Mouse (Mus musculus) ES-Bruce4 (cell line): ENCODE results near the gene Gal.

Experiments
- CTCF ChIP-seq: IDR thresholded peaks from one replicate; pipeline ENCODE4 v1.8.1; 2011; ENCODE audit warnings: low read depth, low read length
- EP300 ChIP-seq: IDR thresholded peaks from 2 replicates; pipeline ENCODE4 v1.6.1; 2011; ENCODE audit warnings: low read depth, low read length; ENCODE audit not compliant: insufficient read depth

DNA sequence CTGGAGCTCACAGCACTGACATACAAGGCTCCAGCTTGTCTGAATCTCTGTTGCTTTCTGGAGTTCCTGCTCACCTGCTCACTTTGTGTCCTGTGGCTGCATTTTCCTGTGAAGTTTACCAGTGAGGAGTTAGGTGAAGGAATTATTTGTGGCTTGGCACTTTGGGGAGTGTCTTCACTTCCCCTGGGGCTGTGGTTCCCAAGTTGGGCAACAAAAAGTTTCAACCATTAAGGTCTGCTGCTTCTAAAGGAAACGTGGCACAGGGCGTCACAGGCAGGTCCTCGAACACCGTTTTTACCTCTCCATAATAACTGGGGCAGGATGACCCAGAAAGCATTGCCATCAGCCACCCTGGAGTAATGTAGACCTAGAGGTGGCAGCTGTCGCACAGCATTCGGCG, 12.8 kb downstream of the Gal start:
- TF ChIP-seq CTCF, result no peak
- TF ChIP-seq EP300, result no peak
